Mouse (Mus musculus) kidney, adult 2 months (tissue): ENCODE measurements around the gene Irf8.

Source experiments
- CTCF ChIP-seq: fragments of 200-500 bp; conservative IDR thresholded peaks from 2 replicates; pipeline ENCODE4 v1.5.1; 2011; ENCODE audit warnings: low read depth, mild to moderate bottlenecking, control low read depth, low read length, moderate library complexity, mixed read lengths; ENCODE audit not compliant: insufficient read depth, insufficient read length
- POLR2A ChIP-seq: fragments of 200-500 bp; IDR thresholded peaks from one replicate; pipeline ENCODE4 v1.6.1; 2011; ENCODE audit warnings: low read depth, low read length, control low read depth

DNA sequence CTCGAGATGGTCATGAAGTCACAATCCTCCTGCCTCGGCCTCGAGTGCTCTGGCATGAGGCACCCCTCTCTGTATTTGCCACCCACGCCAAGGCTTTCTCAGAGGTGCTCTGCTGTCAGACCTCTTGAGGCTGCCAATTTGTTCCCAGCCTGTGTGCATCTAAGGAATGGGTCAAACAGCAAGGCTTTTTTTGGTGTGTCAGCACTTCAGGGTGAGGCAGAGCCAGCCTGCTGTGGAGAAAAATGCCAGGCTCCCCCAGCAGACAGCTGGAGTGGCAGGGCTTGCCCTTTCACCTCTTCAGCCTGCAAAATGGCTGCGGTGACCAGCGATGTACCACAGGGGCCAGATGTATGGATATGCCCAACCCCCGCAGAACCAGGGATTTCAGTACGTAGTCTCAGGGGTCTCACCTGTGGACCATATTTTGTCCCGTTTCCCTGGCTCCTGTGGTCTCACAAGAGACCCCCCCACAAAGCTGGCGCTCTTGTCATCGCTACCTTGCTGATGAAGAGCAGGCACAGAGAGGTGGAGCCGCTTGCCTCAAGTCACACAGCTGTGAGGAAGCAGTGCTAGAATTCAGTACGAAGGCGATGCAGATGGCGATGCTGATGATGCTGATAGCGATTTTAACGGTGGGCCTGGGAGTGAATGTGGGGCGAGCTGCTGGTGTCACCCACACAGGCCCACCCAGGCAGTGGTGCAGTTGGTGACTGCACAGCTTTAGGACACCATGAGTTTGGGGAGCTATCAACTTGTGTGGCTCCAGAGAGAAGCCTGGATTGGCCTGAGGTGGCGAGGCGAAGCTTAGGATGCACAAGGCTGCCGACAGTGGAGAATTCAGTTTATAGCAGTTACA is 15.3 kb downstream of the Irf8 start:
- TF ChIP-seq CTCF (no peak), POLR2A (no peak)
